Mouse (Mus musculus): ENCODE measurements around the gene Pdzrn3.

Gene Pdzrn3

GRCm38 (mm10) chr6:101377167-101377934 lies at the start of gene Pdzrn3:
Gene Pdzrn3, minus strand, starts transcription at chr6:101377897.
- Histone ChIP-seq H3K27me3 (ENCODE audit: control insufficient read depth, insufficient read depth, low read length, poor library complexity, severe bottlenecking) (no peaks in the 10 kb centered on the region), H3K36me3 (ENCODE audit: control insufficient read depth, insufficient read depth, low read length, poor library complexity, severe bottlenecking) (no peaks in the 10 kb centered on the region)
- DNase-seq (ENCODE audit: low read depth, low spot score), result no peak

- DNase-seq (ENCODE audit: low read depth, low spot score), result no peak
- no peaks in the 10 kb centered on the region for H3K36me3 ChIP-seq (ENCODE audit: control insufficient read depth, insufficient read depth, low read length, poor library complexity, severe bottlenecking)
- H3K27me3 ChIP-seq (ENCODE audit: control insufficient read depth, insufficient read depth, low read length, poor library complexity, severe bottlenecking), result no peaks in the 10 kb centered on the region
These were observed 49.6 kb upstream of the Pdzrn3 start for GRCm38 (mm10) chr6:101427296-101427695.

DNA sequence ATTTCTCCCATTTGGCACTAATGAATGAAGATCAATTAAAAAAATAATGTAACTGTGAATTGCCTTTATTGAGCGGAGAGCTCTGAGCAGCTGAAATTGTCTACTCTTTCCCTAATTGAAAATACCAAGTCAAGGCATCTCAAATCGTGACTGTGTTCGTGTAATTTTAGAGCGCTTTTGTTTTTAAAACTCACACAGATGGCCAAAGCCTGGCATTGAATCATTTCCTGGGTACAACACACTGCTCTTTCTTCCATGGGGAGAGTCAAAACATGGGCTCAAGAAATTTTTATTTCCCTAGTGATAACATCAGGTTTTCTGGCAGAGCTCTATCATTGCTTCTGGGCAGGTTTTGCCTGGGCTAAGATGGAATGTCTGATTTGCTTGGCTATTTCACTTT lies 48.6 kb upstream of the Pdzrn3 start:
- Histone ChIP-seq H3K27me3 (ENCODE audit: control insufficient read depth, insufficient read depth, low read length, poor library complexity, severe bottlenecking) (no peaks in the 10 kb centered on the region), H3K36me3 (ENCODE audit: control insufficient read depth, insufficient read depth, low read length, poor library complexity, severe bottlenecking) (no peaks in the 10 kb centered on the region)
- no peak for DNase-seq (ENCODE audit: low read depth, low spot score)

DNA sequence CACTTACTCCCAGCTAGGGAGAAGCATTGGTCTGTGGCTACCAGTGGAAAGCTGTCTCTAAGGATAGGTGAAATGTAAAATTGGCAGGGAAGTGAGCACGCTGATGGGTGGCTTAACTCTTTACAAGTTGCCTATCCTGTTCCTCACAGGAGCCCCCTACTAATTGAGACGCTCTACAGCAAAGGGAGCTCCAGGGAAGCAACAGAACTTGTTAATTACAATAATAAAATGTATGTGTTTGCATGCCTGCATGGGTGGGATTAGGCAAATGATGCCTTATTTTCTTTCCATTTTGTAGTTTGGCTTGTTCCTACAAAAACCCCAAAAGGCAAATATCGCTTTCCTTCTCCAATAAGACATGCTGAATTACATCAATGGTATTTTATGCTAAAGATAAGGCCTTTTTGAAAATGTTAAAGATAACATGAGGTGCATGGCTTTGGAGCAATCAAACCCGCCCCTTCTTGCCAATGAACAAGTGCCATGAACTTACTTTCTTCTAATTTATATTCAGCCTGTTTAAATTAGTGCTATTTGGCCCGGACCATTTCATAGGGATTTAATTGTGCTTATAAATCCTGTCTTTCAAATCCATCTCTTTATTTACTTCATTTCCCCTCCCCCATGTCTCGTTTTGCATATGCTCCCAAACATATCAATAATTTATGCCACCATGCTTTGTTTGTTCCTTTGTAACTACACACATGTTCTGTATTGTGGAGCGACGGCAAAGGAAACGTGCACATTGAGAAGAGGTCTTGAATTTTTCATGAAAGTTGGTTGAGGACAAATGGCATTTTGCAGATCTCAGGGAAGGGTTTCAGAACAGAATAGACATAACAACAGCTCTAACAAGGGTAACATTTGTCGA lies 44.6 kb upstream of the Pdzrn3 start:
- no peak for DNase-seq (ENCODE audit: low read depth, low spot score)
- no peaks in the 10 kb centered on the region for H3K27me3 ChIP-seq (ENCODE audit: control insufficient read depth, insufficient read depth, low read length, poor library complexity, severe bottlenecking)
- H3K36me3 ChIP-seq (ENCODE audit: control insufficient read depth, insufficient read depth, low read length, poor library complexity, severe bottlenecking), result no peaks in the 10 kb centered on the region

DNA sequence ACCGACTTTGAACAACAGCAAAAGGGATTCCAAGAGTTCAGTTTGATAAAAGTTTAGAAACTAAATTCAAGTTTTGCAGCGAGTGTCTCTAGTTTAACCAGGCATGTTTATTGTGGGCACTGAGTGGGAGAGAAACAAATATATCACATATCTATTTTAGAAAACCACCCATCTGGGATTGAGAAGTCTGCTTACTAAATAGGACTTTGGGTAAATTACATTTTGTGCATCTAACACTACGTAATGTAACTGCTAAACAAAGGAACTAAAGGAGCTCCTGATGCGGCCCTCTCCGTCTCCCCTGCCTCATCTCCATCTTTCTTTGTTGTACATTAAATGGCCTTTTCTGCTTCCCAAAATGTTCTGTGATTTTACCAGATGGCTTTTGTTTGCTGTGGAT lies 40.5 kb upstream of the Pdzrn3 start:
- no peaks in the 10 kb centered on the region for H3K36me3 ChIP-seq (ENCODE audit: control insufficient read depth, insufficient read depth, low read length, poor library complexity, severe bottlenecking)
- no peaks in the 10 kb centered on the region for H3K27me3 ChIP-seq (ENCODE audit: control insufficient read depth, insufficient read depth, low read length, poor library complexity, severe bottlenecking)
- no peak for DNase-seq (ENCODE audit: low read depth, low spot score)

- Histone ChIP-seq H3K27me3 (ENCODE audit: control insufficient read depth, insufficient read depth, low read length, poor library complexity, severe bottlenecking) (no peaks in the 10 kb centered on the region), H3K36me3 (ENCODE audit: control insufficient read depth, insufficient read depth, low read length, poor library complexity, severe bottlenecking) (no peaks in the 10 kb centered on the region)
- DNase-seq (ENCODE audit: low read depth, low spot score), result no peak
These were observed 34.0 kb upstream of the Pdzrn3 start for GRCm38 (mm10) chr6:101411701-101412100.

DNA sequence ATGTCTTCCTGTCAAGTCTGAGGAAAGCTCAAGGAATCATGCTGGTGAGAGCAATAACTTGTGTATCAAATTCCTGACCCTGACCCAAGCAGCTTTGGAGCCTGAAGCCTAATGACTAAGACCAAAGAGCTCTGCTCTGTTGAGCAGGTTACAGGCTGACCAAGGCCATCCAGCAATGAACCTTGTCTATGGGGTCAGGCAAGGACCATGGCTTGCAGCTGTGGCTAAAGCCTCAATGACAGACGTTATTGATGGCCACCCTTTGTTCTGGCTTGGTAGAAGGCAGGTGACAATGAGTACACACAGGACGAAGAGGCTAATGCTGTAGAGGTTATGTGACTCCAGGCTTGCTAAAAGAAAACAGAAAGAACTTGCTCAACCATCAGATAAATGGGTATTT lies 33.4 kb upstream of the Pdzrn3 start:
- DNase-seq (ENCODE audit: low read depth, low spot score), result no peak
- no peaks in the 10 kb centered on the region for H3K36me3 ChIP-seq (ENCODE audit: control insufficient read depth, insufficient read depth, low read length, poor library complexity, severe bottlenecking)
- H3K27me3 ChIP-seq (ENCODE audit: control insufficient read depth, insufficient read depth, low read length, poor library complexity, severe bottlenecking), result no peaks in the 10 kb centered on the region

GRCm38 (mm10) chr6:101396711-101397110 lies 19.0 kb upstream of the Pdzrn3 start:
- Histone ChIP-seq H3K36me3 (ENCODE audit: control insufficient read depth, insufficient read depth, low read length, poor library complexity, severe bottlenecking) (no peaks in the 10 kb centered on the region), H3K27me3 (ENCODE audit: control insufficient read depth, insufficient read depth, low read length, poor library complexity, severe bottlenecking) (no peaks in the 10 kb centered on the region)
- no peak for DNase-seq (ENCODE audit: low read depth, low spot score)

GRCm38 (mm10) chr6:101395908-101396307 lies 18.2 kb upstream of the Pdzrn3 start:
- no peaks in the 10 kb centered on the region for H3K36me3 ChIP-seq (ENCODE audit: control insufficient read depth, insufficient read depth, low read length, poor library complexity, severe bottlenecking)
- H3K27me3 ChIP-seq (ENCODE audit: control insufficient read depth, insufficient read depth, low read length, poor library complexity, severe bottlenecking), result no peaks in the 10 kb centered on the region

DNA sequence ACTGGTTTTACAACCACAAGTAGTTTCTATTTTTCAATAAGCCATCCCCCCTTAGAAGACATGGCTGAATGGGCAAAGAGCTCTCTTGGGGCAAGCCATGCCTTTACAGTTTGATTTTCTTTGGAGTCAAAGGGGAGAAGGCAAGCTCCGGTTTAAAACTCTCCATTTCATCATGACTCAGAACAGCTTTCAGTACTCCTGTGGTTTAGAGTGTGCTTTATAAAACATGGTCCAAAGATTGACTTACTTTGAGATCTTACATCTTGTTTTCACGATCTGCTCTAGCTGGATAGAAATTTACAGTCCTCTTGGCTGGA lies 15.1 kb upstream of the Pdzrn3 start:
- Histone ChIP-seq H3K27me3 (ENCODE audit: control insufficient read depth, insufficient read depth, low read length, poor library complexity, severe bottlenecking) (no peaks in the 10 kb centered on the region), H3K36me3 (ENCODE audit: control insufficient read depth, insufficient read depth, low read length, poor library complexity, severe bottlenecking) (no peaks in the 10 kb centered on the region)
- DNase-seq (ENCODE audit: low read depth, low spot score), result no peak

More at GRCm38 (mm10) chr6:101395908-101396307, 18.2 kb upstream of the Pdzrn3 start:
- DNase-seq (ENCODE audit: low read depth, low spot score), result no peak

GRCm38 (mm10) chr6:101392107-101392800 lies 14.6 kb upstream of the Pdzrn3 start:
- Histone ChIP-seq H3K36me3 (ENCODE audit: control insufficient read depth, insufficient read depth, low read length, poor library complexity, severe bottlenecking) (no peaks in the 10 kb centered on the region), H3K27me3 (ENCODE audit: control insufficient read depth, insufficient read depth, low read length, poor library complexity, severe bottlenecking) (no peaks in the 10 kb centered on the region)
- DNase-seq (ENCODE audit: low read depth, low spot score), result no peak

- no peaks in the 10 kb centered on the region for H3K27me3 ChIP-seq (ENCODE audit: control insufficient read depth, insufficient read depth, low read length, poor library complexity, severe bottlenecking)
- DNase-seq (ENCODE audit: low read depth, low spot score), result no peak
These were observed 7.8 kb upstream of the Pdzrn3 start for GRCm38 (mm10) chr6:101385490-101385889.

DNA sequence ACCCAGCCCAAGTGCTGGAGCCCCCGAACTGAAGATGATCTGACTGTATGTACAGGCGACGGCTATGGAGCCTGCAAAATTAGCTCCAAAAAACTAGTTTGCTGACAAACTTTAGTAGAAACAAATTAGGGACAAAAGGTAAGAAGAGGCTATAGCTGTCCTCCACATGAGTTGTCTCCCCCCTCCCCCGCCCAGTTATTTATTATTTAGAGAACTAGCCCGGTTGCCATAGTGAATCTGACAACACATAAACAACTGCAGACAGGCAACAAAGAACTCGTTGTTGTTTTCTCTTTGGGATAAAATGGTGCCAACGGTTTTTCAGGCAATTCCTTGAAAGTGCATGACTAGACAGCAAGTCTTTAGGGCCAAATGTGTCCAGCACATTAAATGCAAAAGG lies 7.3 kb upstream of the Pdzrn3 start:
- no peak for DNase-seq (ENCODE audit: low read depth, low spot score)
- no peaks in the 10 kb centered on the region for H3K27me3 ChIP-seq (ENCODE audit: control insufficient read depth, insufficient read depth, low read length, poor library complexity, severe bottlenecking)
- no peaks in the 10 kb centered on the region for H3K36me3 ChIP-seq (ENCODE audit: control insufficient read depth, insufficient read depth, low read length, poor library complexity, severe bottlenecking)

More at GRCm38 (mm10) chr6:101385490-101385889, 7.8 kb upstream of the Pdzrn3 start:
- no peaks in the 10 kb centered on the region for H3K36me3 ChIP-seq (ENCODE audit: control insufficient read depth, insufficient read depth, low read length, poor library complexity, severe bottlenecking)

- Histone ChIP-seq H3K27me3 (ENCODE audit: control insufficient read depth, insufficient read depth, low read length, poor library complexity, severe bottlenecking) (no peaks in the 10 kb centered on the region), H3K36me3 (ENCODE audit: control insufficient read depth, insufficient read depth, low read length, poor library complexity, severe bottlenecking) (no peaks in the 10 kb centered on the region)
- DNase-seq (ENCODE audit: low read depth, low spot score), result no peak
These were observed 6.8 kb upstream of the Pdzrn3 start for GRCm38 (mm10) chr6:101384476-101384875.

DNA sequence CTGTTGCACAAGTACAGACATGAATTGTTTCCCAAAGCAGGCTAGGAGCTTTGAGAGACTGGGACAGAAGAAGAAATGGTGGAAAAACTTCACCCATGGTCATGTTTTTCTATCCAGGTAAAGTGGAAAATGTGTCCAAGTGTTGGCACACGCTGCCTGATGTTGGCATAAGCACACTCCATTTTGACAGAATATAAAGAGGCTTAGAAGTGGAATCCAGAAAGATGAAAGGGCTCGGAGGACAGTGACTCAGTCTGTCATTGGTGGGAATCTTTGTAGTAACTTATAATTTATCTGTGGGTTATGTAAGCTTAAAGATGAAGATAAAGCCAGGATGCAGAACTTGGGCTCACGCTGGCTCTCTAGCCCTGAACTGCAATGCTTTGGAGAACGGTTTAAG lies 5.2 kb upstream of the Pdzrn3 start:
- DNase-seq (ENCODE audit: low read depth, low spot score), result no peak
- H3K27me3 ChIP-seq (ENCODE audit: control insufficient read depth, insufficient read depth, low read length, poor library complexity, severe bottlenecking), result no peaks in the 10 kb centered on the region
- no peaks in the 10 kb centered on the region for H3K36me3 ChIP-seq (ENCODE audit: control insufficient read depth, insufficient read depth, low read length, poor library complexity, severe bottlenecking)

Measured in splenic B cell, adult 2 months (primary cell).